Mouse (Mus musculus) olfactory bulb, adult 2 months (tissue): ENCODE measurements around the gene Mapk9.

Source experiments
- CTCF ChIP-seq: fragments of 200-500 bp; IDR thresholded peaks from 2 replicates; pipeline ENCODE4 v1.5.1; 2012; ENCODE audit warnings: low read depth, mild to moderate bottlenecking, low read length, moderate library complexity; ENCODE audit not compliant: insufficient read depth
- POLR2A ChIP-seq: fragments of 200-500 bp; IDR thresholded peaks from 2 replicates; pipeline ENCODE4 v1.6.1; 2012; ENCODE audit warnings: mild to moderate bottlenecking, low read depth, low read length, moderate library complexity; ENCODE audit not compliant: insufficient read depth

GRCm38 (mm10) chr11:49831980-49832379 lies 14.6 kb upstream of the Mapk9 start:
- TF ChIP-seq POLR2A: no peak
- TF ChIP-seq CTCF: no peak
